Mouse (Mus musculus) brown adipose tissue, adult 24 weeks (tissue): ENCODE data around the gene Slc17a9. TPM values are rescaled to one million over a fixed set of nuclear protein-coding genes. Genes with fewer than 3 reads are reported as not detected.

Experiments
- H3K27ac ChIP-seq: fragments of 200-500 bp; replicated peaks from 2 replicates; pipeline ENCODE4 v1.5.1; 2012; ENCODE audit warnings: low read depth, mild to moderate bottlenecking, low read length
- H3K4me1 ChIP-seq: fragments of 200-500 bp; 2 replicates; pipeline ENCODE4 v1.6.1; 2012; ENCODE audit warnings: low read length, mixed read lengths; ENCODE audit not compliant: control insufficient read depth, insufficient read depth, insufficient read length
- H3K4me3 ChIP-seq: fragments of 200-500 bp; 2 replicates; pipeline ENCODE4 v1.5.1; 2012; ENCODE audit warnings: low read depth, mild to moderate bottlenecking, low read length, moderate library complexity; ENCODE audit not compliant: insufficient read depth
- polyA plus RNA-seq: library from polyadenylated mRNA; stranded (reverse); fragments of >200 nt; gene quantifications from 2 replicates; pipeline ENCODE4 v1.2.4, GENCODE M21; 2012; ENCODE audit not compliant: missing spikeins, insufficient read depth, insufficient read length

Slc17a9 gene
- polyA plus RNA-seq: not detected in 2 replicates

GRCm38 (mm10) chr2:180724585-180725413 is at the start of gene Slc17a9:
Slc17a9 (plus strand) TSS chr2:180725263.
- Histone ChIP-seq H3K4me1 (peaks cover 11% of the 10 kb centered on the region), H3K27ac (no peak within 1 kb of the TSS; the same call in 1 of the 2 replicates), H3K4me3 (peak within 1 kb of the TSS; percentile 47)

GRCm38 (mm10) chr2:180676706-180677105 is 48.4 kb upstream of the Slc17a9 start:
- Histone ChIP-seq H3K4me1 (no peaks in the 10 kb centered on the region), H3K4me3 (no peak overlapping the region), H3K27ac (no peak overlapping the region)

- no peak overlapping the region for H3K27ac ChIP-seq
- no peak overlapping the region for H3K4me3 ChIP-seq
- H3K4me1 ChIP-seq: no peaks in the 10 kb centered on the region
These were observed 46.4 kb upstream of the Slc17a9 start for GRCm38 (mm10) chr2:180678609-180679140.

GRCm38 (mm10) chr2:180681225-180681624 is 43.8 kb upstream of the Slc17a9 start:
- no peaks in the 10 kb centered on the region for H3K4me1 ChIP-seq
- H3K27ac ChIP-seq: no peak overlapping the region
- H3K4me3 ChIP-seq: no peak overlapping the region

GRCm38 (mm10) chr2:180683524-180683923 is 41.5 kb upstream of the Slc17a9 start:
- H3K4me3 ChIP-seq: no peak overlapping the region
- no peak overlapping the region for H3K27ac ChIP-seq

GRCm38 (mm10) chr2:180684031-180684430 is 41.0 kb upstream of the Slc17a9 start:
- no peaks in the 10 kb centered on the region for H3K4me1 ChIP-seq
- H3K27ac ChIP-seq: no peak overlapping the region
- no peak overlapping the region for H3K4me3 ChIP-seq

More at GRCm38 (mm10) chr2:180683524-180683923, 41.5 kb upstream of the Slc17a9 start:
- no peaks in the 10 kb centered on the region for H3K4me1 ChIP-seq

- H3K4me3 ChIP-seq: no peak overlapping the region
- H3K27ac ChIP-seq: peak overlapping the region; percentile 50
- peaks cover 17% of the 10 kb centered on the region for H3K4me1 ChIP-seq
These were observed 35.2 kb upstream of the Slc17a9 start for GRCm38 (mm10) chr2:180689841-180690240.

GRCm38 (mm10) chr2:180692630-180693029 is 32.4 kb upstream of the Slc17a9 start:
- Histone ChIP-seq H3K4me3 (no peak overlapping the region), H3K4me1 (peaks cover 37% of the 10 kb centered on the region), H3K27ac (peak overlapping the region; percentile 37)

- Histone ChIP-seq H3K4me1 (peaks cover 44% of the 10 kb centered on the region), H3K27ac (no peak overlapping the region), H3K4me3 (no peak overlapping the region)
These were observed 29.9 kb upstream of the Slc17a9 start for GRCm38 (mm10) chr2:180695176-180695575.

GRCm38 (mm10) chr2:180700457-180700856 is 24.6 kb upstream of the Slc17a9 start:
- peak overlapping the region; percentile 90 for H3K4me3 ChIP-seq
- H3K27ac ChIP-seq: peak overlapping the region; percentile 97
- peaks cover 49% of the 10 kb centered on the region for H3K4me1 ChIP-seq

- H3K4me1 ChIP-seq: peaks cover 46% of the 10 kb centered on the region
- peak overlapping the region; percentile 97 for H3K27ac ChIP-seq
- H3K4me3 ChIP-seq: peak overlapping the region; percentile 90
These were observed 23.9 kb upstream of the Slc17a9 start for GRCm38 (mm10) chr2:180701053-180701766.

- peak overlapping the region; percentile 97 for H3K27ac ChIP-seq
- peak overlapping the region; percentile 90 for H3K4me3 ChIP-seq
- peaks cover 40% of the 10 kb centered on the region for H3K4me1 ChIP-seq
These were observed 23.1 kb upstream of the Slc17a9 start for GRCm38 (mm10) chr2:180701767-180702621.

- H3K4me1 ChIP-seq: peaks cover 36% of the 10 kb centered on the region
- peak overlapping the region; percentile 90 for H3K4me3 ChIP-seq
- peak overlapping the region; percentile 74 for H3K27ac ChIP-seq
These were observed 22.3 kb upstream of the Slc17a9 start for GRCm38 (mm10) chr2:180702701-180703149.

- H3K27ac ChIP-seq: no peak overlapping the region
- H3K4me3 ChIP-seq: no peak overlapping the region
- peaks cover 36% of the 10 kb centered on the region for H3K4me1 ChIP-seq
These were observed 21.9 kb upstream of the Slc17a9 start for GRCm38 (mm10) chr2:180703175-180703574.
